Mouse (Mus musculus) sigmoid colon, adult 10 weeks (tissue): ENCODE data around the gene Gm6592. TPM values are rescaled to one million over a fixed set of nuclear protein-coding genes. Genes with fewer than 3 reads are reported as not detected.

Source experiments
- polyA plus RNA-seq: library from polyadenylated mRNA; stranded (reverse); fragments of 350-450 nt; fragmentation: Illumina TruSeq; extraction: RNeasy Lipid Tissue Mini Kit (QIAGEN cat#74804); gene quantifications from one replicate; pipeline ENCODE4 v1.2.3, GENCODE M21; 2014; ENCODE audit warnings: low read depth, low replicate concordance

Gene Gm6592
- polyA plus RNA-seq: not detected

GRCm38 (mm10) chrX:8843694-8844093, at the start of gene Gm6592:
TSS of gene Gm6592 (plus strand) at chrX:8843994.

GRCm38 (mm10) chrX:8803391-8803790, 40.4 kb upstream of the Gm6592 start, which contains the start of gene Ssxb5:
TSS of gene Ssxb5 (plus strand) at chrX:8803691.

GRCm38 (mm10) chrX:8873953-8874352, 30.2 kb downstream of the Gm6592 start, which contains the start of gene Gm5751:
TSS of gene Gm5751 (plus strand) at chrX:8874253.

GRCm38 (mm10) chrX:8892343-8893155, 48.8 kb downstream of the Gm6592 start, which contains the start of gene B630019K06Rik:
TSS of gene B630019K06Rik (plus strand) at chrX:8892382.

Other genes starting within 250 kb of the Gm6592 start
- not detected for gene Ssxb8, start 153.2 kb upstream of the Gm6592 start, polyA plus RNA-seq
- not detected for gene Ssx9, start 95.6 kb upstream of the Gm6592 start, polyA plus RNA-seq
- not detected for gene Ssxb5, start 40.3 kb upstream of the Gm6592 start, polyA plus RNA-seq
- gene Gm5751, start 30.3 kb downstream of the Gm6592 start, polyA plus RNA-seq: not detected
- 5.8 TPM for gene B630019K06Rik, start 48.4 kb downstream of the Gm6592 start, polyA plus RNA-seq
- not detected for gene Fthl17b, start 119.0 kb downstream of the Gm6592 start, polyA plus RNA-seq
- gene Fthl17c, start 132.6 kb downstream of the Gm6592 start, polyA plus RNA-seq: not detected
- not detected for gene Fthl17d, start 142.8 kb downstream of the Gm6592 start, polyA plus RNA-seq
- not detected for gene Fthl17e, start 189.5 kb downstream of the Gm6592 start, polyA plus RNA-seq
- not detected for gene Fthl17f, start 219.0 kb downstream of the Gm6592 start, polyA plus RNA-seq